Mouse (Mus musculus) midbrain, embryonic 11.5 days (tissue): ENCODE data around the gene Dscam. TPM values are rescaled to one million over a fixed set of nuclear protein-coding genes. Genes with fewer than 3 reads are reported as not detected.

Experiments used
- ATAC-seq: fragments of 200-750 bp; cut with Nextera tagmentation; 2 replicates; pipeline ENCODE4 v1.8.0; 2017; ENCODE audit warnings: moderate TSS enrichment, moderate library complexity; ENCODE audit not compliant: low FRiP score
- DNase-seq: peaks from one replicate; pipeline ENCODE4 v3.0.0; 2015; ENCODE audit warnings: low spot score; ENCODE audit errors: missing footprints
- H3K27ac ChIP-seq: fragments of 300-500 bp; sonication (generic); 2 replicates; pipeline ENCODE4 v1.5.1; 2014; ENCODE audit warnings: low read depth, low read length
- H3K27me3 ChIP-seq: fragments of 300-500 bp; sonication (generic); 2 replicates; pipeline ENCODE4 v1.6.1; 2014; ENCODE audit warnings: mild to moderate bottlenecking, low read length, moderate library complexity, mixed read lengths; ENCODE audit not compliant: control insufficient read depth, insufficient read depth
- H3K36me3 ChIP-seq: fragments of 300-500 bp; sonication (generic); 2 replicates; pipeline ENCODE4 v1.6.1; 2014; ENCODE audit warnings: mild to moderate bottlenecking, low read length, moderate library complexity, mixed read lengths; ENCODE audit not compliant: control insufficient read depth, insufficient read depth
- H3K4me1 ChIP-seq: fragments of 300-500 bp; sonication (generic); 2 replicates; pipeline ENCODE4 v1.6.1; 2014; ENCODE audit warnings: low read length; ENCODE audit not compliant: control insufficient read depth, insufficient read depth
- H3K4me2 ChIP-seq: fragments of 300-500 bp; sonication (generic); 2 replicates; pipeline ENCODE4 v1.6.1; 2014; ENCODE audit warnings: mild to moderate bottlenecking, moderate library complexity
- H3K4me3 ChIP-seq: fragments of 300-500 bp; sonication (generic); 2 replicates; pipeline ENCODE4 v1.5.1; 2014; ENCODE audit warnings: low read depth, low read length
- H3K9ac ChIP-seq: fragments of 300-500 bp; sonication (generic); 2 replicates; pipeline ENCODE4 v1.6.1; 2014; ENCODE audit warnings: low read length
- H3K9me3 ChIP-seq: fragments of 300-500 bp; sonication (generic); 2 replicates; pipeline ENCODE4 v1.6.1; 2016; ENCODE audit warnings: low read length; ENCODE audit not compliant: control insufficient read depth
- WGBS: fragments of 180-500 bp; shearing (Covaris S2); extraction: QIAGEN DNeasy Blood & Tissue Kit; methylation state at CpG from one replicate; pipeline ENCODE4 v1.1.7; 2014; 5-methylcytosine and 5-hydroxymethylcytosine counted together
- polyA plus RNA-seq: library from polyadenylated mRNA; unstranded; fragments of >200 nt; fragmentation: Nextera tagmentation; extraction: Ambion mirVana; gene quantifications from 2 replicates; pipeline ENCODE4 v1.2.1, GENCODE M21; 2014

Dscam gene
- 2.9 and 3.2 TPM in 2 replicates for polyA plus RNA-seq

GRCm38 (mm10) chr16:97170513-97171081, at the start of gene Dscam:
Gene Dscam, minus strand, starts transcription at chr16:97170752.
- WGBS = 1% methylated on average over 56 of the region's 60 CpGs
- Histone ChIP-seq H3K4me1 (no peaks in the 10 kb centered on the region; the same call in 1 of the 2 replicates), H3K27ac (peak within 1 kb of the TSS; percentile 71), H3K4me3 (peak within 1 kb of the TSS; percentile 74), H3K27me3 (peaks cover 33% of the 10 kb centered on the region), H3K9ac (peak within 1 kb of the TSS; percentile 77), H3K9me3 (no peaks in the 10 kb centered on the region), H3K4me2 (peak within 1 kb of the TSS; percentile 98), H3K36me3 (no peaks in the 10 kb centered on the region)
- ATAC-seq = peak; percentile 84
- peak; percentile 94 for DNase-seq

DNA sequence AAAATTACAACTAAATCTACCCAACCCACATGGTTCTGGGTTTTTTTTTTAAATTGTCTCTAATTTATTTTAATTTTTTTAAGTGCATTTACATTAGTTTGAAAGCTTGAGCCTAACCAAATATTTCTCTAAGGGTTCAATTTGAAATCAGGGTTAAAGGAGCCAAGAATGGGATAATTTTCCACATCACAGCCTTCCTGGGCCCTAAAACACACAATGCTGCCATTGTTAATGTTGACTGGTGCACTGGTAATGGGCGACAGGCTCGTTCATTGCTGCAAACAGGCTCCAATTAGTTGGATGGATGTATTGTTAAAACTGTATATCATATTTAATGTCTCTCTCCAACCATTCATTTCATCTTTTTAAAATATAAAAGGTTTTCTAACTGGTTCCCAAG, 48.8 kb upstream of the Dscam start:
- Histone ChIP-seq H3K4me2 (no peak overlapping the region), H3K4me3 (no peak overlapping the region)

DNA sequence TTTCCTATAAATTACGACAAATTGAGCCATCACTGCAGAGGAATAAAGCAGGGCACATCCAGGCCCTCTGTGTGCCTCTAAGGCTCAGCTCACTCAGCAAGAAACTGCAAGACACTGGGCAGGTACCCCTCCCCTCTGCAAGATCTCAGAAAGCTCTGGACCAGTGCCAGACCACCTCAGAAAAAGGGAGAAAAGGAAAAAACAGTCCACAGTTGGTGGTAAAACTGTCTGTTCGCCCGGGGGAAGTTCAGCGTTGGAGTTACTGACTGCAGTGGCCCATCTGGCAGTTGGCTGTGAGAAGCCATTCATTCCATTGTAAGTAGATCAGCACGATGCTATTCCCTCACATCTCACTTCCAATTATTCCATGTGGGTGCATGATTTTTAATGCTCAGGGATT, 39.4 kb upstream of the Dscam start:
- no peaks in the 10 kb centered on the region for H3K27me3 ChIP-seq
- no peak overlapping the region for H3K9ac ChIP-seq
- peaks cover 3% of the 10 kb centered on the region; the same call in 1 of the 2 replicates for H3K9me3 ChIP-seq
- H3K4me1 ChIP-seq = no peaks in the 10 kb centered on the region
- WGBS = 86% methylated on average over 5 of the region's 5 CpGs
- no peak for ATAC-seq
- H3K36me3 ChIP-seq = no peaks in the 10 kb centered on the region
- H3K27ac ChIP-seq = no peak overlapping the region
- no peak for DNase-seq
- H3K4me3 ChIP-seq = no peak overlapping the region
- H3K4me2 ChIP-seq = no peak overlapping the region

More for the DNA sequence above, 48.8 kb upstream of the Dscam start:
- Histone ChIP-seq H3K27ac (no peak overlapping the region), H3K27me3 (no peaks in the 10 kb centered on the region), H3K9ac (no peak overlapping the region), H3K36me3 (no peaks in the 10 kb centered on the region), H3K4me1 (no peaks in the 10 kb centered on the region), H3K9me3 (peaks cover 4% of the 10 kb centered on the region; the same call in 1 of the 2 replicates)
- DNase-seq (no peak), ATAC-seq (no peak)
- 85% methylated on average over 2 of the region's 2 CpGs for WGBS

DNA sequence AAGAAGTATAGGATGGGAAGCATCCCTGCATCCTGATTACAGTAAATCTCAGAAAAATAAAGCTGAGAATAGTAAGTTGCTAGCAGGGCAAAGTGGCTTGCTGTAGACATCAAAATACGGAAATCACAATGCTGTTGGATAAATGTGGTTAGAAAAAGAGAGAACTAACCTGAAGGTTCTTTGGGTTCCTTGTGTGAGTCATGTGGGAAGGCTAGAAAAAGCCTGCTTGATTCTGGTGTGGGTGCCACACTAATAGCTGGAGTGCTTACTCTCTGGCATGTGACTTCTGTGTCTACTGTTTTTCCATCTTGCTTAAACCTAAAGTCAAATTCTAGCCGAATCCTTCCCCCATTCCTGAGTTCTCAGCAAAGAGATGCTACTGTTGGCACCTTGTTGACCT, 37.7 kb upstream of the Dscam start:
- ATAC-seq = no peak
- Histone ChIP-seq H3K4me1 (no peaks in the 10 kb centered on the region), H3K27me3 (no peaks in the 10 kb centered on the region), H3K4me2 (no peak overlapping the region), H3K27ac (no peak overlapping the region), H3K9ac (no peak overlapping the region), H3K36me3 (no peaks in the 10 kb centered on the region), H3K9me3 (no peaks in the 10 kb centered on the region), H3K4me3 (no peak overlapping the region)
- DNase-seq = no peak
- WGBS = 81% methylated on average over 2 of the region's 2 CpGs

GRCm38 (mm10) chr16:97204090-97204489, 33.5 kb upstream of the Dscam start:
- H3K27me3 ChIP-seq = no peaks in the 10 kb centered on the region
- no peak for DNase-seq
- no peaks in the 10 kb centered on the region for H3K4me1 ChIP-seq
- WGBS = 74% methylated on average over 2 of the region's 2 CpGs
- no peak overlapping the region for H3K9ac ChIP-seq
- no peak overlapping the region for H3K4me3 ChIP-seq
- H3K27ac ChIP-seq = no peak overlapping the region
- H3K4me2 ChIP-seq = no peak overlapping the region
- ATAC-seq = no peak
- no peaks in the 10 kb centered on the region for H3K9me3 ChIP-seq
- no peaks in the 10 kb centered on the region for H3K36me3 ChIP-seq

- ATAC-seq = no peak
- no peak overlapping the region for H3K27ac ChIP-seq
- no peak overlapping the region for H3K4me2 ChIP-seq
- no peak for DNase-seq
- WGBS = 89% methylated on average over 2 of the region's 2 CpGs
- H3K4me3 ChIP-seq = no peak overlapping the region
- no peak overlapping the region for H3K9ac ChIP-seq
- no peaks in the 10 kb centered on the region for H3K36me3 ChIP-seq
- H3K4me1 ChIP-seq = no peaks in the 10 kb centered on the region
- H3K27me3 ChIP-seq = no peaks in the 10 kb centered on the region
- no peaks in the 10 kb centered on the region for H3K9me3 ChIP-seq
Observed at GRCm38 (mm10) chr16:97203554-97203953, 33.0 kb upstream of the Dscam start.

DNA sequence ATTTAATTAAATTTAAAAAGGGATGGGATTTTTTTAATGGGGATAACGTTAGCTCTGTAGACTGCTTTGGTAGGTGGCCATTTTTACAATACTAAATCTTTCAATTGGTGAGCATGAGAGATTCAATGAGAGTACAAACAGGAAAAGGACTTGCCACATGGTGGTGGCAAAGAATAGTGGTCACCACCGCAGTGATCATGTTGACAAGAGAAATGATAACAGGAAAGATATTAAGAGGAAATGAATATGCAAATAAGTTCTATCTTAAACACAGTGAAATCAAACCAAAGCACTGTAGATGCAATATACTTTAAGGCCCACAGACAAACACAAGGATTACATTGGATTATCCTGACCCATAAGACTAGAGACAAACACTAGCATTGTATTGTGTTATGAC, 24.1 kb upstream of the Dscam start:
- no peaks in the 10 kb centered on the region for H3K27me3 ChIP-seq
- DNase-seq = no peak
- WGBS = 85% methylated on average over 2 of the region's 2 CpGs
- no peaks in the 10 kb centered on the region for H3K4me1 ChIP-seq
- no peaks in the 10 kb centered on the region for H3K9me3 ChIP-seq
- no peak for ATAC-seq
- H3K4me3 ChIP-seq = no peak overlapping the region
- no peak overlapping the region for H3K27ac ChIP-seq
- no peaks in the 10 kb centered on the region for H3K36me3 ChIP-seq
- H3K9ac ChIP-seq = no peak overlapping the region
- no peak overlapping the region for H3K4me2 ChIP-seq

DNA sequence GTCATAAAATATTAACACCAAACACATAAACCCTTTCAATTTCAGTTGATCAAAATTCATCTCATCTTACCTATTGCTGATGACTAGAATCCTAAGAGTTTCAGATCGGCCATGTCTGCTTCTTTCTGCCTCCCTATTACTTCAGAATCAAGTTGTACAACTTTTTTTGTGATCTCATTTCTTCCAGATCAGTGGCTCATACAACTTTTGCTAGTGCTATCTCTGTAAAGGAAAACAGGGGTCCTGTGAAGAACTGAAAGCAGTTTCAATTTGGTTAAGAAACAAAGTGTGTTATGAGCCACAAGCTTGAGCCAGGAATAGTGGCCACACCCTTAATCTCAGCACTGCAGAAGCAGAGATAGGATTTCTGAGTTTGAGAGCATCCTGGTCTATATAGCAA, 23.6 kb upstream of the Dscam start:
- ATAC-seq (no peak), DNase-seq (no peak)
- H3K9me3 ChIP-seq = no peaks in the 10 kb centered on the region
- no peaks in the 10 kb centered on the region for H3K27me3 ChIP-seq
- no peak overlapping the region for H3K9ac ChIP-seq
- 100% methylated on average over 1 of the region's 1 CpGs for WGBS
- no peaks in the 10 kb centered on the region for H3K36me3 ChIP-seq
- H3K27ac ChIP-seq = no peak overlapping the region
- H3K4me3 ChIP-seq = no peak overlapping the region
- H3K4me1 ChIP-seq = no peaks in the 10 kb centered on the region
- H3K4me2 ChIP-seq = no peak overlapping the region

DNA sequence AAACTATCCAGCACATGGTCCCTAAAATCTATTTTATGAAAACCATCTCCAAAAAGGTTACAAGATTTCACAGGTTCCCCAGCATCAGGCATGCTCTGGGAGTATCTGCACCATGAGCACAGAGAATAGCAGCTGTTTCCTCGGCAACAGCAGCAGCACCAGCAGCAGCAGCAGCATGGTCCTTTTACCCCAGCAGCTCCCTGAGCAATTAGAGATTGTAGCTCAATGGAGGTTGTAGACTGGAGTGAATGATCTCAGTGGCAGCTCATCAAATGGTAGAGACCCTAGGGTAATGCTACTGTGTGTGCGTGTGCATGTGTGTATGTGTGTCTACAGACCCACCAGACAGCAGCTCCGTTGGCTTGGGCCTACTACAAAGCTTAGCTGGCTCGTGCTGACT, 21.7 kb upstream of the Dscam start:
- no peak for ATAC-seq
- H3K4me2 ChIP-seq = no peak overlapping the region
- WGBS = 68% methylated on average over 4 of the region's 4 CpGs
- H3K9me3 ChIP-seq = no peaks in the 10 kb centered on the region
- H3K4me3 ChIP-seq = no peak overlapping the region
- H3K27me3 ChIP-seq = no peaks in the 10 kb centered on the region
- H3K4me1 ChIP-seq = no peaks in the 10 kb centered on the region
- no peaks in the 10 kb centered on the region for H3K36me3 ChIP-seq
- no peak for DNase-seq
- H3K9ac ChIP-seq = no peak overlapping the region
- no peak overlapping the region for H3K27ac ChIP-seq
